Mouse (Mus musculus): ENCODE data around the gene Dennd2a.
"Not testable (repeated sequence)": the region's sequence is repeated elsewhere in the genome, so short reads cannot be mapped to it uniquely, and the experiment has no call there.

Dennd2a gene

DNA sequence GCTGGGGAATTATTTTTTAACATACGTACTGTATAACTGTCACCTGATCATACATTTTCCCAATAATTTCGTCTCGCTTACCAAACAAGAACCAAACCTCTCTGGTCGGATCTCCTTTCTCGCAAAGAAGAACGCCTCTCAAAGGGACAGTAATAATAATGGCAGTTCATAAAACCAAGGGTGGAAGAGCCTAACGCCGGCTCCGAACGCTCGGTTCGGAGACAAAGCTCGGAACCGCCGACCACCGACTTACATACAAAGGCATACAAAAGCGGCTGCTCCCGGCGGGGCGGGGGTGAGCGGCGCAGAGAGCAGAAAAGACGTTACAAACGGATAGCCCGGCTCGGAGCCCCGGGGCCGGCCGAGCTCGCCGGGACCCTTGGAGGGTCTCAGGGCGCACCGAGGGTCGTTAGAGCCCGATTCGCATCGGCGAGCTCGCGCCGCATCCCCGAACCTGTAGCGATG is 138.2 kb downstream of the Dennd2a start:
- no peak for DNase-seq (ENCODE audit: low read depth)

DNA sequence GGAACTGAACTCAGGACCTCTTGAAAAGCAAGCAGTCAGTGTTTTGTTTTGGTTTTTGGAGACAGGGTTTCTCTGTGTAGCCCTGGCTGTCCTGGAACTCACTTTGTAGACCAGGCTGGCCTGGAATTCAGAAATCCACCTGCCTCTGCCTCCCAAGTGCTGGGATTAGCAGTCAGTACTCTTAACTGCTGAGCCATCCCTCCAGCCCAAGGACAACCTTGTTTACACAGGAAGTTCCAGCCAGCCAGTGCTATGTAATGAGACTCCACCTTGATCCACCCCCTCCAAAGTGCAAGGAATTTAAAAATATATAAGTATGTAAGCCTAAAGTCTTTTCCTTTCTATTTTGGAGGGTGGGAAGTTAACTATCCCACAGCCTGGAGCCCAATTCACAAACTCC is 141.0 kb downstream of the Dennd2a start:
- not testable (repeated sequence) for DNase-seq (ENCODE audit: low read depth)

DNA sequence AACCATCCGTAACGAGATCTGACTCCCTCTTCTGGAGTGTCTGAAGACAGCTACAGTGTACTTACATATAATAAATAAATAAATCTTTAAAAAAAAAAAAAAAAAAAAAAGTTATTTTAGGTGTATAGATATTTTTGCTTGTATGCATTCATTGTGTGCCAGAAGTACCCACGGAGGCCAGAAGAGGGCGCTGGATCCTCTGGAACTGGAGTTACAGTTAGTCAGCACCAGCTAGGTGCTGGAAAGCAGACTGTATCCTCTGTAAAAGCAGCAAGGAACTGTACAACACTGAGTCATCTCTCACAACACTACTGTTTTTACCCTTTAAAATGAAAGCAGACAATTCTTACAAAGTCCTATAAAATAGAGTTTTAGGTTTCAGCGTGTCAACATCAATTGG is 141.9 kb downstream of the Dennd2a start:
- DNase-seq (ENCODE audit: low read depth), result peak; percentile 64

GRCm38 (mm10) chr6:39414106-39414505 is 143.6 kb downstream of the Dennd2a start:
- DNase-seq (ENCODE audit: low read depth), result no peak
